Mouse (Mus musculus) right cerebral cortex, postnatal 36 days (tissue): ENCODE measurements around the gene Dusp2.
A peak's percentile ranks its signal among the peaks of the same experiment; 100 is the strongest.

Experiments used
- DNase-seq, 2 experiments: peaks; one replicate each; pipeline ENCODE4 v3.0.0; 2022; ENCODE audit warnings: low spot score in 2 of 2, mixed read lengths in 1 of 2

Dusp2 gene

DNA sequence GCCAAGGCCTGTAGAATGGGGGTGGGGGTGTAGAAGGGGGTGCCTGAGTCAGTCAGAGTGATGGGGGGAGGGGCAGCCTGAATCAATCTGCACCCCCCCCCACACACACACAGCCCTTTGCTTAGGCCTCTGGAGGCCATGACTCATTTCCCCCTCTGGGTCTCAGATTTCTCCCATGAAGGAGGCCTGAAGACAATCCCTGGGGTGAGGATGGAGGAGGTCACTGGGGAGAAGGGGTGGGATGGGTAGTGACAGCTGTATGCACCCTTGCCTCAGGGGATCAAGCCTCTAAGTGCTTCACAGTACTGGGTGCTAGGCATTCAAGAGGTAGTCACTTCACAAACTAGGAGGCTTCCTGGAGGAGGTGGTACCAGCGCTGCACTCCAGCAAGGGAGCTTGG, 12.3 kb upstream of the Dusp2 start:
- DNase-seq: no peak

- no peak for DNase-seq
These were observed 11.5 kb upstream of the Dusp2 start for GRCm38 (mm10) chr2:127324456-127324855.

GRCm38 (mm10) chr2:127328090-127328851, 7.7 kb upstream of the Dusp2 start:
- no peak for DNase-seq

DNA sequence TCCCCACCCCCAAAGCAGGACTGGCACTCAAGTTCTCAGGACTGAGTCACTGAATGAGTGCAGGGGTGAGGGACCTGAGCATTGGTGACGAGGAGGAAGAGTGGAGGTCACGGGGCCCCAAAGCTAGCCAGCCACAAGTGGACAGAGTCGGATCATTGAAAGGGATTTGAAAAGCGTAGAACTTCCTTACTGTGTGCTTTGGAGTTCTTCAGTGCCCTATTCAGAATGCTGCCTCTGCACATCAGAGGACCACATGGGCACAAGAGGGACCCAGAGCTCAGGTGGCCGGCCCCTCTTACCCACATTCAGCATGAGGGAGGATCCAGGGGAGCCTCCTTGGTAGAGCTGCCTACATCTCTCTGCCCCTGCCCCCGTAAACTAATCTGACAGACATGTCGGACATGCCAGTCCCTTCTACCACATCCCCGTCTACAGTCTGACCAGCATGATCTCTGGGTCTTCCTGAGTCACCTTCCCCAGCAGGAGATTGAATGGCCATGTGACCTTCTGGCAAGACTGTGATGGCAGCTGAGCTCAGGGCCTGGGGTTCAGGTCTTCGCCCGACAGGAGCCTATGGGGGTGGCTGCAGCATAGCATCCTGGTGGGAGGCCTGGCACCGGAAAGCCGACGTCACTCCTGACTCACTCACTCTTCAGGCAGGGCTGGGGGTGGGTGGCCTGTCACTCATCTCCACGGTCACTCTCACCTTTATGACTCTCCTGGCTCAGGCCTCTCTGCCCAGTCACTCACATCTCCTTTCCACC, 3.0 kb upstream of the Dusp2 start:
- DNase-seq: no peak

- no peak for DNase-seq
These were observed 1.9 kb upstream of the Dusp2 start for GRCm38 (mm10) chr2:127333945-127334603.

DNA sequence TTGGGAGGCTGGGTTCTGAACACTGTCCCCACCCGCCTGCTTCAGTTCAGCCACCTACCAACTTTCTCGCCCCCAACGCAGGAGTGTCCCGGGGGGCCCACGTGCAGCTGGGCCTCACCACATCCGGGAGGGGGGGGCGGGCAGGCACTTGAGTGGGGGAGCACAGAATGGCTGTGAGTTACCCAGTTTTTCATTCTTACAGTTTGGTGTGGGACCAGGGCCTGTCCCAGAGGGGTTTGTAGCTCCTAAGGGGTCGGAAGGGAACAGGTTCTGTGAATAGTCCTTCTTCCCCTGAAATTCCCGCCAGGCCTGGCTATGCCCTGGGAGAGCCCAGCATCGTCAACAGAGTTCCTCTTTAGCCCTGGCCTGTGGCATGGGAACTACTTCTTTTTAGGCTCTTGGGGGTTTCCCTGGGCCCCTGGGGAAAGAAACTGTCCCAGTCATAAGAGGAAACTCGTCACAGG, 849 bp upstream of the Dusp2 start:
- DNase-seq: no peak

DNA sequence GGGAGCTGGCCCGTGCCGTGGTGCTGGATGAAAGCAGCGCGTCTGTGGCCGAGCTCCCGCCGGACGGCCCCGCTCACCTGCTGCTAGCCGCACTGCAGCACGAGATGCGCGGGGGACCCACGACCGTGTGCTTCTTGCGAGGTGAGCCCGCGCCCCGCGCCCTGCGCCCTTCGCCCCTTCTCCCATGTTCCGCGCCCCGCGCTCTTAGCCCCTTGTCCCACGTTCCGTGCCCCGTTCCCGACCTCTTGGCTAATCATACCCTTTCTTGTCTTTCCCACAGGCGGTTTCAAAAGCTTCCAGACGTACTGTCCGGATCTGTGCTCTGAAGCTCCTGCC, 506 bp downstream of the Dusp2 start:
- DNase-seq: no peak

DNA sequence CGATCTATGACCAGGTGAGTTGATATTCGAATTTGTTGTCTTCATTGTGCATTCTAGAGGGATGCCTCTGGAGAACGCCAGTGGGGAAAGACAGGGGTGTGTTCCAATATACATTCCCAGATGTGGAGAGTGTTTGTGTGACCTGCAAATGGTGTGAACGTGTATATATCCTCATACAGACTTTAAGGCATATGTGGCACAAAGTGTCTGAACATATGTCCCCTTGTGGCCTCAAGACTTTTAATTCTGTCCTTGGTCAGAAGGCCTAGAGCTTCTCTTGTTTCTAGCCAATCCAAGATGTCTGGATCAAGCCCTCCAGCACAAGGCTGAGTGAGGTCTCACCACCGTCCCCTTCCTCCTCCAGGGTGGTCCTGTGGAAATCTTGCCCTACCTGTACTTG, 926 bp downstream of the Dusp2 start:
- no peak for DNase-seq

DNA sequence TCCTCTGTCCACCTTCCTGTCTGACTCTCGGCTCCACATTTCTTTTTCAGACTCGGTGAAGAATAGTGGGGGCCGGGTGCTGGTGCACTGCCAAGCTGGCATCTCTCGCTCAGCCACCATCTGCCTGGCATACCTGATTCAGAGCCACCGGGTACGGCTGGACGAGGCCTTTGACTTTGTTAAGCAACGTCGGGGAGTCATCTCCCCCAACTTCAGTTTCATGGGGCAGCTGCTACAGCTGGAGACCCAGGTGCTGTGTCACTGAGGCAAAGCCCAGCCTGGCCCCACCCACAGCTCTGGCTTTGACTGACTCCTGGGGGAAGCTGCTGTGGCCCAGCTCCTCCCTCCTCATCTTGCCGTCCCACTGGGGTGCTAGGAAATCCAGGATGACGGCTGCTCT, 1.6 kb downstream of the Dusp2 start:
- peak in 1 of 2 experiments; percentile 8 for DNase-seq

DNA sequence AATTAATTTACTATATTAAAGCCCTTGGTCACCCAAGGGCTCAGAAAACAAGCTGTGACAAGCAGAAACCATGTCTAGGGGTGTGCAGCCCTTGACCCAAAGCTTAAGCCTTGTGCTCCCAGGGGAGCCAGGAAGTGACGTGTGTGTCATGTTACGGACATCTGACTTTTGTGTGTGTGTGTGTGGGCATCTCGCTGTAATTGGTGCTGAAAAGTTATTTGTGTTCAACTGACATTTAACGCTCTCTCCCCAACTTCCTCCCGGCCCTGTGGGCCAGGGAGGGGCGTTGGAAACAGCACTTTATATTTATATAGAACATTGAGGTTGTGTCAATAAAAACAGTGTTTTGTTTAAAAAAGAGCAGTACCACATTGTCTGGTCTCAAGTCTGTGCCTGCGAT, 2.1 kb downstream of the Dusp2 start:
- DNase-seq: no peak

DNA sequence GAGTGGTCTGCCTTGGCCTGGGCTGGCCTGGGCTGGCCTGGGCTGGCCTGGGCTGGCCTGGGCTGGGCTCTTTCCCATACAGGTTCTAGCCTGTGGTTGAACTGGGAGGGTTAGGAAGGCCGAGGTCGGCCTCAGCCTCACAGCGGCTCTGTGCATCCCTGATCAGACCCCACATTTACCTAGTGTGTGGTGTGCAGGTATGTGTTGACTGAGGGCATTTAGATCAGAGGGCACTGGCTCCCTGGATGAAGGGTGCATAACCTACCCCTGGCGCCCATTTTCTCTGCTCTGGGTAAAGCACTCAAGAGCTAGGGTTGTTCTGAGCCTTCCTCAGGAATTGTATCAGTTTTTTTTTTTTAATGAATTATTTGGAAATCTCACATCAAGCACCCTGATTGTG, 2.5 kb downstream of the Dusp2 start, which contains the start of gene Astl:
Gene Astl, plus strand, starts transcription at position 224 of the 400 bp plus-strand sequence.
- no peak for DNase-seq

DNA sequence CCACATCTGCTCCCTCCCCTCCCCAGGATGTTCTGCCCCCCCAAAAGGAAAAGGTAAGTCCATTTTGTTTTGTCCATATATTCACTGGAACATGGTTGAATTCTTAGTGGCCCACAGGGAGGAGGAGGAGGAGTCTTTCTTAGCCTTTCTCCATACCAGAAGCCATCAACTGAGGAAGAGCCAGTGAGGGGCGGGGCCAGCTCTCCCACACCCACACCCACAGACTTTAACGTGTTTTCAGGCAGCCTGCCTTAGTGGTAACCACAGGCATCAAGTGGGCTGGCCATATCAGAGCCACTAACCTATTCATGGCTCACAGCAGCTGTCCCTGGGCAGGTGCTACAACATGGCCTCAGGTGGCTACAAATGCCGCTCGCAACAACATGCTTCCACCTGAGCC, 2.9 kb downstream of the Dusp2 start:
- no peak for DNase-seq

DNA sequence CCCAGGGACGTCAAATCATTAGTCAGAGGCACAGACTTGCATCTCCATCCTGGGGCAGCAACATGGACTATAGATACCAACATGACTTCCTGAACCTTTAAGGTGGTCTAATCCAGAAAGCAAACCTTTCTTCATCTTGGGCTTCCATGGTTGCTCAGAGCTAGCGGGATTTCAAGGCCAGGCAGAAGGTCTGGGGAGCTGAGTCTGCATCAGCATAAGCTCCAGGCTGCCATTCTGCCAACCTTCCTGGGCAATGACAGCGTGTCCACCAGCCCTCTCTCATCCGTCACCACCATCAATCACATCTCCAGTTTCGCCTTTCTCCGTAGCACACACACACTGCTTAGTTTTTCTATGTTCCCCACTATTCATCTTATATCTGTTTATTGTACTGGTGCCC, 3.3 kb downstream of the Dusp2 start:
- no peak for DNase-seq

DNA sequence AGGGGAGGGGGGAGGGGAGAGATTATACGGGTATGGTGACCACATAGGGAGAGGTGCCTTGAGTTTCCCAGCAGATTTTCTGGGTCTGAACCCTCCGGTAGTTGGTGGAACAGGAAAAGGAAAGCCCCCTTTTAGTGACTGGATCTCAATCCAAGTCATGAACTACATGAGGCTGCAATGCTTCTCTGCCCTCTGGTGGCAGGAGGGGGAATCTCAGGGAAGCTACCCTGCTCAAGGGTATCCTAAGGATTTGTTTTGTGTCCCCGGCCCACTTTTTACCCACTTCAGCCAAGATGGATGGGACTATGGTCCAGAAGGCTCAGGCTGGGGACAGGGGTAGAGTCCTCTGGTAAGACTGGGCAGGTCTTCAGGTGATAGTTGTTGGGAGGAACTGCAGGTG, 5.2 kb downstream of the Dusp2 start:
- peak in 1 of 2 experiments; percentile 16 for DNase-seq

DNA sequence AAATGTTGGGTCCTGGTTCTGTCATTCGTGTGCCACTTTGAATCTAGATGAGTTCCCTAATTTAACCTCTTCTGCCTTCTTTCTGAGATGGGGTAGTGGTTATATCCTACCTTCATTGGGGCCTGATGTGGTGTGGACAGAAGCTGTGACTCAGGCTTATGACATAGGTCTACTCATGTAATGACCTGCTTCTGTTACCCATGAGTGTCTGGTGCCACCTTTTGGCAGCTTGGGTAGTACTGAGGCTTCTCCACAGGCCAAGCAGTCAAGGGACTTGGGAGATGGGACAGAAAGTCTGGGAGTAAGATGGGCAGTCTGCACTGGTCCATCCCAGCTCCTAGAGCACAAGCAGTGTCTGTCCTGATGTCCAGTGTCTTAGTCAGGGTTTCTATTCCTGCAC, 10.4 kb downstream of the Dusp2 start:
- no peak for DNase-seq

GRCm38 (mm10) chr2:127347147-127347985, 11.4 kb downstream of the Dusp2 start:
- no peak for DNase-seq

GRCm38 (mm10) chr2:127353881-127354280, 17.9 kb downstream of the Dusp2 start:
- no peak for DNase-seq

- DNase-seq: peak; percentile 59 to 74
These were observed 26.7 kb downstream of the Dusp2 start, which contains the start of gene Adra2b for GRCm38 (mm10) chr2:127362459-127363281. Gene Adra2b (plus strand): TSS chr2:127363208.

- no peak for DNase-seq
These were observed 27.3 kb downstream of the Dusp2 start for GRCm38 (mm10) chr2:127363282-127363652.

- no peak for DNase-seq
These were observed 27.7 kb downstream of the Dusp2 start for GRCm38 (mm10) chr2:127363696-127364095.

DNA sequence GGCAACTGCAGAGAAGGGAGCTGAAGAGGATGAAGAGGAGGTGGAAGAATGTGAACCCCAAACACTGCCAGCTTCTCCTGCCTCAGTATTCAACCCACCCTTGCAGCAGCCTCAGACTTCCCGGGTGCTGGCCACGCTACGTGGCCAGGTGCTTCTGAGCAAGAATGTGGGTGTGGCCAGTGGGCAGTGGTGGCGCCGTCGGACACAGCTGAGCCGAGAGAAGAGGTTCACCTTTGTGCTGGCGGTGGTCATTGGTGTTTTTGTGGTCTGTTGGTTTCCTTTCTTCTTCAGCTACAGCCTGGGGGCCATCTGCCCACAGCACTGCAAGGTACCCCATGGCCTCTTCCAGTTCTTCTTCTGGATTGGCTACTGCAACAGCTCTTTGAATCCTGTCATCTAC, 28.5 kb downstream of the Dusp2 start:
- DNase-seq: no peak
